Mouse (Mus musculus) neural tube, embryonic 11.5 days (tissue): ENCODE measurements around the gene Olfr1475. TPM values are rescaled to one million over a fixed set of nuclear protein-coding genes. Genes with fewer than 3 reads are reported as not detected.
"Not testable (repeated sequence)": the region's sequence is repeated elsewhere in the genome, so short reads cannot be mapped to it uniquely, and the experiment has no call there.

ENCODE experiments used
- ATAC-seq: fragments of 200-750 bp; cut with Nextera tagmentation; 2 replicates; pipeline ENCODE4 v1.8.0; 2017; ENCODE audit warnings: moderate number of reproducible peaks, mild to moderate bottlenecking, moderate TSS enrichment, moderate library complexity; ENCODE audit not compliant: insufficient read depth, low FRiP score, low TSS enrichment
- DNase-seq: peaks from one replicate; pipeline ENCODE4 v3.0.0-alpha.2; 2015; ENCODE audit warnings: low spot score
- H3K27ac ChIP-seq: fragments of 300-500 bp; sonication (generic); 2 replicates; pipeline ENCODE4 v1.5.1; 2014; ENCODE audit warnings: low read depth, mild to moderate bottlenecking, low read length
- H3K27me3 ChIP-seq: fragments of 300-500 bp; sonication (generic); 2 replicates; pipeline ENCODE4 v1.6.1; 2014; ENCODE audit warnings: mild to moderate bottlenecking, low read length, mixed read lengths; ENCODE audit not compliant: control insufficient read depth, insufficient read depth
- H3K36me3 ChIP-seq: fragments of 300-500 bp; sonication (generic); 2 replicates; pipeline ENCODE4 v1.6.1; 2014; ENCODE audit warnings: mild to moderate bottlenecking, low read length, moderate library complexity, mixed read lengths; ENCODE audit not compliant: control insufficient read depth, insufficient read depth
- H3K4me1 ChIP-seq: fragments of 300-500 bp; sonication (generic); 2 replicates; pipeline ENCODE4 v1.6.1; 2014; ENCODE audit warnings: low read length, mixed read lengths; ENCODE audit not compliant: control insufficient read depth, insufficient read depth
- H3K4me2 ChIP-seq: fragments of 300-500 bp; sonication (generic); 2 replicates; pipeline ENCODE4 v1.6.1; 2014; ENCODE audit warnings: low read depth, mild to moderate bottlenecking, moderate library complexity
- H3K4me3 ChIP-seq: fragments of 300-500 bp; sonication (generic); 2 replicates; pipeline ENCODE4 v1.5.1; 2014; ENCODE audit warnings: low read depth, low read length
- H3K9ac ChIP-seq: fragments of 300-500 bp; sonication (generic); 2 replicates; pipeline ENCODE4 v1.6.1; 2014; ENCODE audit warnings: mild to moderate bottlenecking, low read length
- H3K9me3 ChIP-seq: fragments of 300-500 bp; sonication (generic); 2 replicates; pipeline ENCODE4 v1.6.1; 2016; ENCODE audit warnings: low read length; ENCODE audit not compliant: control insufficient read depth
- WGBS: fragments of 180-500 bp; shearing (Covaris S2); extraction: QIAGEN DNeasy Blood & Tissue Kit; methylation state at CpG from one replicate; pipeline ENCODE4 v1.1.7; 2014; 5-methylcytosine and 5-hydroxymethylcytosine counted together
- polyA plus RNA-seq: library from polyadenylated mRNA; unstranded; fragments of >200 nt; fragmentation: Nextera tagmentation; extraction: Ambion mirVana; gene quantifications from 2 replicates; pipeline ENCODE4 v1.2.1, GENCODE M21; 2014

Olfr1475 gene
- not detected in 2 replicates for polyA plus RNA-seq

DNA sequence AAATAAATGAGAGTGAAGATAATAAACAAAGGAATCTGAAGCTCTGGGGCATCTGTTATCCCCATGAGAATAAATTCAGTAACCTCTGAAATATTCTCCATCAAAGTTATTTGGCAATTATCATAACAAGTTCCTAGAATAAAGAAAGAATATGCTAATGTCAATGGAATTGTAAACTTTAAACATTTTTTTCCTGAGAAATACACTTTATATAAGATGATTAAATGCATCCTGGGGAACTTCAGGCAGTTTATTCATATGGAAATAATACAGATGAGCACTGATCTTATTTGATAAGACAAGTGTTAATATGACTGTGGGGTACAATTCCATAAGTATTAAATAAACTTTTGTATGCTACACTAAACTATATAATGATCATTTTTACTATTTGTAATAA is at the start of gene Olfr1475:
Olfr1475 (minus strand) TSS at position 101 of the 400 bp plus-strand sequence.
- Histone ChIP-seq H3K4me3 (no peak within 1 kb of the TSS), H3K4me2 (no peak within 1 kb of the TSS), H3K36me3 (no peaks in the 10 kb centered on the region), H3K27me3 (no peaks in the 10 kb centered on the region), H3K9ac (no peak within 1 kb of the TSS), H3K9me3 (no peaks in the 10 kb centered on the region), H3K4me1 (no peaks in the 10 kb centered on the region), H3K27ac (no peak within 1 kb of the TSS)
- DNase-seq: no peak
- no peak for ATAC-seq

GRCm38 (mm10) chr19:13527613-13528012 is 47.6 kb upstream of the Olfr1475 start, which contains the start of gene Olfr1480:
Gene Olfr1480, plus strand, starts transcription at chr19:13527913.
- Histone ChIP-seq H3K36me3 (no peaks in the 10 kb centered on the region), H3K4me1 (no peaks in the 10 kb centered on the region), H3K4me3 (no peak within 1 kb of the TSS), H3K9ac (no peak within 1 kb of the TSS), H3K27me3 (no peaks in the 10 kb centered on the region), H3K4me2 (no peak within 1 kb of the TSS), H3K27ac (no peak within 1 kb of the TSS), H3K9me3 (0 out of 2 replicates have a peak, but pooled peaks cover 2% of the 10 kb centered on the region)
- WGBS: 83% methylated on average over 2 of the region's 2 CpGs
- no peak for DNase-seq
- no peak for ATAC-seq

- Histone ChIP-seq H3K4me3 (no peak within 1 kb of the TSS), H3K36me3 (no peaks in the 10 kb centered on the region), H3K9me3 (no peaks in the 10 kb centered on the region; the same call in 1 of the 2 replicates), H3K27ac (no peak within 1 kb of the TSS), H3K9ac (no peak within 1 kb of the TSS), H3K27me3 (no peaks in the 10 kb centered on the region), H3K4me1 (no peaks in the 10 kb centered on the region), H3K4me2 (no peak within 1 kb of the TSS)
- DNase-seq: no peak
- no peak for ATAC-seq
- WGBS: 77% methylated on average over 3 of the region's 3 CpGs
These were observed 20.2 kb upstream of the Olfr1475 start, which contains the start of gene Olfr1477 for GRCm38 (mm10) chr19:13500246-13500645. Gene Olfr1477, plus strand, starts transcription at chr19:13500546.

DNA sequence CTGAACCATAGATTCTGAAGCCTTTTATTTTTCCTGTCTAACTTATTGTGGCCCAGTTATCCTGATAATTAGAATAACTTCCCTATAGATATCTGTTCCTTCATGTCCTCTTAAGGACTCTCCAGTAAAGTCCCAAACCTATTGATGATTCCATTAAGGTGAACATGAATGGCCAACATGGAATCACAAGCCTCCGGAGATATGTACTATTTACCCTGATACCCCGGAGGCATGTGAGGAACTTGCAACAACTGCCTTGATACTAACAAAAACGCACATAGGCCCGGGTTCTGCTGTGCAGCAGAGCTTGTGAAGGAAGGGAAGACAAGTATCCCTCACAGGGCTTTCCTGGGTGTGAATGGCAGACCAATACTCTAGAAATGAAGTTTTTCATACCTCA is 10.7 kb downstream of the Olfr1475 start, which contains the start of gene Olfr1474:
Olfr1474 (plus strand) TSS at position 301 of the 400 bp plus-strand sequence.
- not testable (repeated sequence) for H3K9me3 ChIP-seq, H3K36me3 ChIP-seq, H3K9ac ChIP-seq, H3K4me3 ChIP-seq, H3K27ac ChIP-seq, H3K4me1 ChIP-seq, DNase-seq, ATAC-seq, H3K27me3 ChIP-seq, H3K4me2 ChIP-seq
- 80% methylated on average over 4 of the region's 4 CpGs for WGBS

DNA sequence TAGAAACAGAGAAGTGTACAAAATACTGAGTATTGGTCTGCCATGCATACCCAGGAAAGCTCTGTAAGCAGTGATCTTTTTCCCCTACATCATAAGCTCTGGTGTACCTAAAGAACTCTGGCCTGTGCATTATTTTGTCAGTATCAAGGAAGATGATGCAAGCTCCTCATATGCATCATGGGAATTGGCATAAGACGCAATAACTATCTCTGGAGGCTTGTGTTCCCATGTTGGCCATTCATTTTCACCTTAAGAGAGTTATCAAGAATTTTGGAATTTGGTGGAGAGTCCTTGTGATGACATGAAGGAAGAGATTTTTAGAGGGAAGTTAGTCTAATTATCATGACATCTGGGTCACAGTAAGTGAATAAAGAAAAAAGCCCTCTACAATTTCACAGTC is 24.0 kb downstream of the Olfr1475 start, which contains the start of gene Olfr1472:
Olfr1472 (minus strand) TSS at position 101 of the 400 bp plus-strand sequence.
- no peaks in the 10 kb centered on the region for H3K9me3 ChIP-seq
- H3K4me2 ChIP-seq: no peak within 1 kb of the TSS
- H3K36me3 ChIP-seq: no peaks in the 10 kb centered on the region
- no peak within 1 kb of the TSS for H3K27ac ChIP-seq
- 90% methylated on average over 1 of the region's 1 CpGs for WGBS
- no peak for ATAC-seq
- no peaks in the 10 kb centered on the region for H3K27me3 ChIP-seq
- H3K4me3 ChIP-seq: no peak within 1 kb of the TSS
- DNase-seq: no peak
- no peaks in the 10 kb centered on the region for H3K4me1 ChIP-seq
- H3K9ac ChIP-seq: no peak within 1 kb of the TSS

DNA sequence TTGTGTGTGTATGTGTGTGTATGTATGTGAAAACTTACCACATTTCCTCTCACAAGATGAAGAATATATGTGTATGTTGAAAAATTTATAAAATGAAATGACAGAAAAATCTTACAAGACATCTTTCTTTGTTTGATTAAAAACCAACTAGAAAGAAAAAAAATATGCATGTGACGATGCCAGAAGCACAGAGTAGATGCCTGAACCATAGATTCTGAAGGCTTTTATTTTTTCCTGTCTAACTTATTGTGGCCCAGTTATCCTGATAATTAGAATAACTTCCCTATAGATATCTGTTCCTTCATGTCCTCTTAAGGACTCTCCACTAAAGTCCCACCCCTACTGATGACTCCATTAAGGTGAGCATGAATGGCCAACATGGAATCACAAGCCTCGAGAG is 36.9 kb downstream of the Olfr1475 start, which contains the start of gene Olfr1471:
Olfr1471 (plus strand) TSS at position 301 of the 400 bp plus-strand sequence.
- not testable (repeated sequence) for H3K9me3 ChIP-seq, H3K27ac ChIP-seq, H3K36me3 ChIP-seq, H3K4me1 ChIP-seq, DNase-seq, H3K9ac ChIP-seq, H3K4me2 ChIP-seq, ATAC-seq, H3K4me3 ChIP-seq, H3K27me3 ChIP-seq
- 85% methylated on average over 2 of the region's 2 CpGs for WGBS

Other genes starting within 250 kb of the Olfr1475 start
- not detected in 2 replicates for gene Olfr1463, start 248.9 kb downstream of the Olfr1475 start, polyA plus RNA-seq
- not detected in 2 replicates for gene Olfr1465, start 164.7 kb downstream of the Olfr1475 start, polyA plus RNA-seq
- not detected in 2 replicates for gene Olfr1466, start 141.3 kb downstream of the Olfr1475 start, polyA plus RNA-seq
- gene Olfr1467, start 118.0 kb downstream of the Olfr1475 start, polyA plus RNA-seq: not detected in 2 replicates
- not detected in 2 replicates for gene Olfr1469, start 72.3 kb downstream of the Olfr1475 start, polyA plus RNA-seq
- gene Olfr1471, start 36.8 kb downstream of the Olfr1475 start, polyA plus RNA-seq: not detected in 2 replicates
- not detected in 2 replicates for gene Olfr1472, start 24.1 kb downstream of the Olfr1475 start, polyA plus RNA-seq
- not detected in 2 replicates for gene Olfr1474, start 10.6 kb downstream of the Olfr1475 start, polyA plus RNA-seq
- gene Olfr1477, start 20.4 kb upstream of the Olfr1475 start, polyA plus RNA-seq: not detected in 2 replicates
- gene Olfr1480, start 47.7 kb upstream of the Olfr1475 start, polyA plus RNA-seq: not detected in 2 replicates
- not detected in 2 replicates for gene Olfr1484, start 103.3 kb upstream of the Olfr1475 start, polyA plus RNA-seq
- not detected in 2 replicates for gene Olfr1487, start 137.2 kb upstream of the Olfr1475 start, polyA plus RNA-seq
- not detected in 2 replicates for gene Olfr1489, start 151.4 kb upstream of the Olfr1475 start, polyA plus RNA-seq
- not detected in 2 replicates for gene Olfr1490, start 170.9 kb upstream of the Olfr1475 start, polyA plus RNA-seq
- not detected in 2 replicates for gene Olfr1491, start 217.1 kb upstream of the Olfr1475 start, polyA plus RNA-seq
- not detected in 2 replicates for gene Olfr1493-ps1, start 243.1 kb upstream of the Olfr1475 start, polyA plus RNA-seq